Mouse (Mus musculus): ENCODE measurements around the gene Olfr1157.

Olfr1157 gene

GRCm38 (mm10) chr2:87968199-87968598, at the start of gene Olfr1157:
Gene Olfr1157 (minus strand): TSS chr2:87968299.
- no peak for DNase-seq (ENCODE audit: low spot score in 2 of 2)

GRCm38 (mm10) chr2:88007515-88008318, 39.6 kb upstream of the Olfr1157 start, which contains the start of gene Olfr1160:
Gene Olfr1160 (minus strand): TSS chr2:88008268.
- no peak for DNase-seq (ENCODE audit: low spot score in 2 of 2)

GRCm38 (mm10) chr2:87989813-87990212, 21.7 kb upstream of the Olfr1157 start, which contains the start of gene Olfr1158:
Gene Olfr1158 (plus strand): TSS chr2:87990113.
- DNase-seq (ENCODE audit: low spot score in 2 of 2): no peak

GRCm38 (mm10) chr2:87974563-87974962, 6.5 kb upstream of the Olfr1157 start, which contains the start of gene Olfr74:
Gene Olfr74 (minus strand): TSS chr2:87974663.
- no peak for DNase-seq (ENCODE audit: low spot score in 2 of 2)

- DNase-seq (ENCODE audit: low spot score in 2 of 2): no peak
These were observed 15.1 kb downstream of the Olfr1157 start, which contains the start of gene Olfr1156 for GRCm38 (mm10) chr2:87953000-87953399. Gene Olfr1156 (minus strand): TSS chr2:87953100.

GRCm38 (mm10) chr2:87945037-87945436, 23.1 kb downstream of the Olfr1157 start, which contains the start of gene Olfr1155:
Gene Olfr1155 (minus strand): TSS chr2:87945137.
- no peak for DNase-seq (ENCODE audit: low spot score in 2 of 2)

Measured in frontal cortex, postnatal 10 days (tissue).